Mouse (Mus musculus) heart, postnatal 0 days (tissue): ENCODE measurements around the gene Mbtps2.

Source experiments
- CTCF ChIP-seq: IDR thresholded peaks from 2 replicates; pipeline ENCODE4 v1.5.1; 2016; ENCODE audit warnings: antibody characterized with exemption, control low read depth, low read depth
- EP300 ChIP-seq: IDR thresholded peaks from 2 replicates; pipeline ENCODE4 v1.6.1; 2016; ENCODE audit warnings: antibody characterized with exemption, low read depth

GRCm38 (mm10) chrX:157547082-157547481, 51.4 kb downstream of the Mbtps2 start:
- TF ChIP-seq CTCF (no peak), EP300 (no peak)
